Mouse (Mus musculus) embryonic fibroblast, embryonic 13.5 days (primary cell): ENCODE measurements around the gene Pdia4. TPM values are rescaled to one million over a fixed set of nuclear protein-coding genes. Genes with fewer than 3 reads are reported as not detected.
"Not testable (repeated sequence)": the region's sequence is repeated elsewhere in the genome, so short reads cannot be mapped to it uniquely, and the experiment has no call there.

Experiments
- H3K27ac ChIP-seq: 2 replicates; pipeline ENCODE4 v1.5.1; 2012; ENCODE audit warnings: low read length, control low read depth, inconsistent platforms; ENCODE audit not compliant: insufficient read depth
- H3K4me1 ChIP-seq: 2 replicates; pipeline ENCODE4 v1.6.1; 2011; ENCODE audit warnings: low read length; ENCODE audit not compliant: control insufficient read depth, insufficient read depth
- H3K4me3 ChIP-seq: 2 replicates; pipeline ENCODE4 v1.5.1; 2011; ENCODE audit warnings: mild to moderate bottlenecking, control low read depth, low read length; ENCODE audit not compliant: insufficient read depth
- CTCF ChIP-seq: IDR thresholded peaks from 2 replicates; pipeline ENCODE4 v1.5.1; 2011; ENCODE audit warnings: mild to moderate bottlenecking, control low read depth, low read length, moderate library complexity, borderline replicate concordance; ENCODE audit not compliant: insufficient read depth
- POLR2A ChIP-seq: IDR thresholded peaks from 2 replicates; pipeline ENCODE4 v1.6.1; 2011; ENCODE audit warnings: low read depth, mild to moderate bottlenecking, control low read depth, low read length, moderate library complexity
- polyA plus RNA-seq: library from polyadenylated mRNA; stranded (reverse); fragments of >200 nt; gene quantifications from 2 replicates; pipeline ENCODE4 v1.2.4, GENCODE M21; 2011; ENCODE audit warnings: low read depth; ENCODE audit not compliant: missing spikeins, insufficient read length

The Pdia4 gene
- polyA plus RNA-seq, 1 experiment = 337 TPM

GRCm38 (mm10) chr6:47790745-47791144 lies 22.5 kb downstream of the Pdia4 start:
- TF ChIP-seq CTCF = no peak
- no peak for TF ChIP-seq POLR2A

DNA sequence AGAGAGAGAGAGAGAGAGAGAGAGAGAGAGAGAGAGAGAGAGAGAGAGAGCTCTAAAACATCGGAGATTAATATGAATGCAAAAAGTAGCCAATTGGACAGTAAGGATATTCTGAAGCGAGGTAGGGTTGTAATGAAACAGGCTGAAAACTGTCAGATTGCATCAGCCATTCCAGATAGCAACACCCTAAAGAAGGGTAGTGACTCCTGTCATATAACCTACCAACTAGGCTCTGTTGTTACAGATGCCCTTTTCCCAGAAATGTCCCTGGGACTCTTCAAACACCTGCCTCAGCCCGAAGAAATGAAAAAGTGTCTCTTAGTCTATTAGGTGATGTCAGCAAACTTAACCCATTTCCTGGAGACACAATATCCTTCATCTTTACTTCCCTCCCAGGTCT lies 24.4 kb downstream of the Pdia4 start:
- TF ChIP-seq POLR2A (0 out of 2 replicates have a peak, but pooled peaks have one; percentile 31), CTCF (no peak)
- Histone ChIP-seq H3K4me1 (peaks cover 4% of the 10 kb centered on the region), H3K27ac (peak overlapping the region; percentile 89), H3K4me3 (peak overlapping the region; percentile 34)

More at GRCm38 (mm10) chr6:47790745-47791144, 22.5 kb downstream of the Pdia4 start:
- no peak overlapping the region for H3K27ac ChIP-seq
- peaks cover 4% of the 10 kb centered on the region for H3K4me1 ChIP-seq
- no peak overlapping the region for H3K4me3 ChIP-seq

GRCm38 (mm10) chr6:47787941-47788736 lies 25.1 kb downstream of the Pdia4 start:
- Histone ChIP-seq H3K4me3 (peak overlapping the region; percentile 34), H3K27ac (peak overlapping the region; percentile 89), H3K4me1 (peaks cover 4% of the 10 kb centered on the region)
- TF ChIP-seq CTCF = no peak
- TF ChIP-seq POLR2A = peak; percentile 96

- no peak for TF ChIP-seq POLR2A
- no peak for TF ChIP-seq CTCF
- Histone ChIP-seq H3K4me1 (peaks cover 4% of the 10 kb centered on the region), H3K4me3 (no peak overlapping the region), H3K27ac (no peak overlapping the region)
These were observed 28.4 kb downstream of the Pdia4 start for GRCm38 (mm10) chr6:47784707-47785412.

GRCm38 (mm10) chr6:47781091-47781968 lies 31.9 kb downstream of the Pdia4 start:
- Histone ChIP-seq H3K27ac (peak overlapping the region; percentile 92), H3K4me1 (no peaks in the 10 kb centered on the region), H3K4me3 (peak overlapping the region; percentile 98)
- TF ChIP-seq POLR2A = no peak
- no peak for TF ChIP-seq CTCF

DNA sequence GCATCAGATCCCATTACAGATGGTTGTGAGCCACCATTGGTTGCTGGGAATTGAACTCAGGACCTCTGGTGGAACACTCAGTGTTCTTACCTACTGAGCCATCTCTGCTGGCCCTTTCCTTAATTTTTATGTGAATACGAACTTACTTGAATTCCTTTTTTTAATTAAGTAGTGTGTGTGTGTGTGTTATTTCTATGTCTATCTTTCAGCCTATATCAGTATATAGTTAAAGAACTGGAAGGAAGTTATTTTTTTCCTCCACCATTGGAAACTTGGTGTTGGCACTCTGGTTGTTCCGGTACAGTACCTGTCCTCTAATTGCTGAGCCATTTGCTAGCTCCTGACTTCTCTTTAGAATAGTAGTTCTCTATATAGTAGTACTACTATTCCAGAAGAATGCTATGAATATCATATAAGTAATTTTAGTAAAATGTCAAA lies 32.6 kb downstream of the Pdia4 start:
- Histone ChIP-seq H3K27ac (no peak overlapping the region), H3K4me3 (peak overlapping the region; percentile 98), H3K4me1 (no peaks in the 10 kb centered on the region)
- TF ChIP-seq POLR2A (no peak), CTCF (no peak)

DNA sequence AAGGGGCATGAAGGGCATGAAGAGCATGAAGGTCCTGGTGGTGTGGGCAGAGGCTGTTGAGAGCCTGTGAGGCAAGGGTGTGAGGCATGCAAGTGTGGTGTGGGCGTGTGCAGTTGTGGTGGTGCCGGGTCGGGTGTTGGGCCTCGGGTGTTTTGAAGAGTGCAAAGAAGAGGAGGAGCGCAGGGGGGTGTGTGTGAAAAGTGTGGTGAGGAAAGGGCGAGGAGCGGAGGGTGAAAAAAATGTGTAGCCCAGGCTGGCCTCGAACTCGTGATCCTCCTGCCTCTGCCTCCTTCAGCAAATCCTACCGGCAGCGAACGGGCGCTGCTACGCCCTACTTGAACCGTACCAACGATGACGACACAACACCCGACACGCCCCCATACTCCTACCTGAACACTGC lies 41.5 kb downstream of the Pdia4 start:
- not testable (repeated sequence) for H3K4me1 ChIP-seq, H3K4me3 ChIP-seq, H3K27ac ChIP-seq

DNA sequence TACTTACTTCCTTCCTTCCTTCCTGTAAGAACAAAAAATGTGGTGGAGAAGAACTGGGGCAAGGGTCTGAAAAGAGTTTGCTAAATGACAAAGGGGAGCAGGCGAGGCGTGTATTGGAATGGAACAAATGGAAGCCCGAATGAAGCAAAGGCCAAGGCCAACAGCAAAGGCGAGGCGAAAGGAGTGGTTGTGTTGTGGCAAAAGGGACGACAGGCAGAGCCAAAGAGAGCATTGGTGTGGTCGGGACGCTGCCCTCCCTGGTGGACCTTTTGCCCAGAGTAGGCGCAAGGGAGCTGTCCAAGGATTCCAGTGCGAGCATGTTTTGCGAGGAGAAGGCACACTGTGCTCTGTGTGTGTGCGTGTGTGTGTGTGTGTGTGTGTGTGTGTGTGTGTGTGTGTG lies 42.1 kb downstream of the Pdia4 start:
- H3K27ac ChIP-seq, H3K4me1 ChIP-seq, H3K4me3 ChIP-seq: not testable (repeated sequence)

- H3K27ac ChIP-seq, H3K4me3 ChIP-seq, H3K4me1 ChIP-seq: not testable (repeated sequence)
These were observed 43.4 kb downstream of the Pdia4 start for GRCm38 (mm10) chr6:47769861-47770260.

DNA sequence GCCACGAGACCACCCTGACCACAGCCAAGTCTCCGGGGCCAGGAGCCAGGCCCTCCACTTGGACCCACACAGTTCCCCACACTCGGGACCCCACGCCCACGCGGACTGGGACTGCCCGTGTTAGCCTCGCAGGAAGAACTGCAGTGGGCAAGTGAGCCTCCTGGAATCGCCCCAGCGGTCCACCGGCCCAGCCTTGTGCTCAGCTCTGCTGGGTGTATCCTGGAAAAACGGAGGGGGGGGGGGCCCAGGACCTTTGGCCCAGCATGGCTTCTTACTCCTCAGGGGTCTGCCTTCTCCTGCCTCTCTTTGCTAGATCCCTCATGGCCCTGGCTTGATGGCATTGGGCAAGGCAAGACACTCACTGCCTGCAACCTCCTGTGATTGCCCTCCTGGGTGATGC lies 44.7 kb downstream of the Pdia4 start:
- H3K4me1 ChIP-seq, H3K27ac ChIP-seq, H3K4me3 ChIP-seq: not testable (repeated sequence)

GRCm38 (mm10) chr6:47767355-47767754 lies 45.9 kb downstream of the Pdia4 start:
- H3K27ac ChIP-seq, H3K4me1 ChIP-seq, H3K4me3 ChIP-seq: not testable (repeated sequence)

GRCm38 (mm10) chr6:47762686-47763085 lies 50.5 kb downstream of the Pdia4 start:
- not testable (repeated sequence) for H3K27ac ChIP-seq, H3K4me1 ChIP-seq, H3K4me3 ChIP-seq

DNA sequence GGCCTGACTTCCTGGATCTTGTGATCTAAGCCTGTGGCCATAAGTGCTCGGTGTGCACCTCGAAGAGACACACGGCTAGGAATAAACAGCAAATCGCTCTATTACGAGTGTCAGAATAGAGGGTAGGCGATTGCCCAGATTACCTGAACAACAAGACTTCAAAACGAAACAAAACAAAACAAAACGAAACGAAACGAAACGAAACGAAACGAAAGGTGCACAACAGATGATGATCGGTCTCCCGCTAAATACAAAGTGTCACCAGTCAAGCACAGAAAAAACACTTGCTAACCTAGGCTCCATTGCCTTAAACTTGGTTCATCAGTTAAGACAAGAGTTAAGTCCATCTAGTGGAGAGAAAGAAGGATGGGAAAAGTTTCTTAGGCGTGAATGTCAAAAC lies 53.8 kb downstream of the Pdia4 start:
- H3K4me3 ChIP-seq, H3K27ac ChIP-seq, H3K4me1 ChIP-seq: not testable (repeated sequence)

DNA sequence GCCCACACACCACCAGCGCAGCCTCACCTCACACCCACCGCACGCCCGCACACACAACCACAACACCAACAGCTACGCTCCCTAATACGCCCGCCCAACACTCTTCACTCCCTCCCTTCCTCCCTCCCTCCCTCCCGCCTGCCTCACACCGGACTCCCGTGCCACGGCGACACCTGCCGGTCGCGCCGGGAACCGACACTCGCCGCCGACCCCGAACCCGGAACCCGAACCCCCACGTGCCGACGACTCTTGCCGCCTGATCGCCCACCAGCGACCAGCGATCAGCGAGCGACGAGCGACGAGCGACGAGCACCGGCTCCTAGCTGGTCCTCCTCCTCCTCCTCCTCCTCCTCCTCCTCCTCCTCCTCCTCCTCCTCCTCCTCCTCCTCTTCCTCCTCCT lies 55.4 kb downstream of the Pdia4 start:
- H3K4me1 ChIP-seq, H3K4me3 ChIP-seq, H3K27ac ChIP-seq: not testable (repeated sequence)

DNA sequence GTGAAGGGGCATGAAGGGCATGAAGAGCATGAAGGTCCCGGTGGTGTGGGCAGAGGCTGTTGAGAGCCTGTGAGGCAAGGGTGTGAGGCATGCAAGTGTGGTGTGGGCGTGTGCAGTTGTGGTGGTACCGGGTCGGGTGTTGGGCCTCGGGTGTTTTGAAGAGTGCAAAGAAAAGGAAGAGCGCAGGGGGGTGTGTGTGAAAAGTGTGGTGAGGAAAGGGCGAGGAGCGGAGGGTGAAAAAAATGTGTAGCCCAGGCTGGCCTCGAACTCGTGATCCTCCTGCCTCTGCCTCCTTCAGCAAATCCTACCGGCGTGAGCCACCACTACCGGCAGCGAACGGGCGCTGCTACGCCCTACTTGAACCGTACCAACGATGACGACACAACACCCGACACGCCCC lies 55.8 kb downstream of the Pdia4 start:
- not testable (repeated sequence) for H3K27ac ChIP-seq, H3K4me1 ChIP-seq, H3K4me3 ChIP-seq
